Mouse (Mus musculus) testis, adult 2 months (tissue): ENCODE results near the gene Pias1.

ENCODE experiments used
- CTCF ChIP-seq: fragments of 200-500 bp; IDR thresholded peaks from 2 replicates; pipeline ENCODE4 v1.5.1; 2012; ENCODE audit warnings: low read depth, mild to moderate bottlenecking, inconsistent platforms, low read length, moderate library complexity; ENCODE audit not compliant: control insufficient read depth, insufficient read depth, insufficient replicate concordance
- POLR2A ChIP-seq: fragments of 200-500 bp; IDR thresholded peaks from 2 replicates; pipeline ENCODE4 v1.6.1; 2012; ENCODE audit warnings: low read depth, mild to moderate bottlenecking, inconsistent platforms, low read length, moderate library complexity; ENCODE audit not compliant: control insufficient read depth

GRCm38 (mm10) chr9:62905039-62905438 is 82.7 kb downstream of the Pias1 start:
- TF ChIP-seq POLR2A = no peak
- no peak for TF ChIP-seq CTCF
